Comparison of ENCODE assay signal across 8 mouse cellular contexts in the genomic region with DNA sequence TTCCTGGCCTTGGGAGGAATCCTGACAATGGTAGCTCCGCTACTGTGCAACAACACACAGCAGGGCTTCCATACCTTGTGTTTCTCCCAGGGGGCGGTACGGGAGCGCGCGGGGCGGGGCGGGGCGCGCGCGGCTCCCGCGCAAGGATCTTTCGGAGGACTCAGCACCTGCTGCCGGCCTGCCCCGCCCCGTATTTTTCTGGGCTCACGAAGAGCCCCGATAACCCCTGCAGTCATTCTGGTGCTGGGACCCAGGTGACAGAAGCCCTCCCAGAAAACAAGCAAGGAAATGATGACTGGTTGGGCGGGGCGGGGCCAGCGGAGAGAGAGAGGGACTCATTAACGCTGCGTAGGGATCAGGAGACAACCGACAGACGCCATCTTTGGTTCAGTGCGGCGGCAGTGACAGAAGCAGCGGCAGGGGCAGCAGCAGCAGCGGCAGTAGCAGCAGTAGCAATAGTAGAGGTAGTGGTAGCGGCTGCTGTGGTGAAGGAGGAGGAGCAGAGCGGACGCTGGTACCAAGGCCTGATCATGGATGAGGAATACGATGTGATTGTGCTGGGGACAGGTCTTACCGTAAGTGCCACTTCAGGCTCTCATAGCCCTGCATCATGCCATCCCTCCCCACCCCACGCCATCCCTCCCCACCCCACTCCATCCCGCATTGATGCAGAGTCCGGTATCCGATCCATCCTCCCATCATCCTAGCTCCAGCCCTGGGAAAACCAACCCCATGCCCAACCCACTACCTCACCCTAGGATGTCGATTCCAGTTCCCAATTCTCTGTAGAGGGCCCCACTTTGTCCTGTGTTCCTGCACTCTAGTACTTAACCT. TPM values are rescaled to one million over a fixed set of nuclear protein-coding genes. Genes with fewer than 3 reads are reported as not detected.
A peak's percentile ranks its signal among the peaks of the same experiment; 100 is the strongest.
DNase-seq lines count a peak whose midpoint lies in the region; ATAC-seq lines count a peak whose summit lies in the region.

A gene (plus strand): TSS at position 132 of the 834 bp plus-strand sequence.

- peak within 1 kb of the TSS; percentile 52 for H3K9ac ChIP-seq in embryonic facial prominence, embryonic 15.5 days
- H3K9ac ChIP-seq in kidney, embryonic 14.5 days (ENCODE audit: low read depth, low read length) = peak within 1 kb of the TSS; percentile 68

- 8% methylated on average over 40 of the region's 41 CpGs for WGBS in embryonic facial prominence, embryonic 15.5 days
- WGBS in kidney, embryonic 14.5 days = 25% methylated on average over 41 of the region's 41 CpGs

- peak within 1 kb of the TSS; percentile 56 for H3K4me3 ChIP-seq in embryonic facial prominence, embryonic 15.5 days (replicated peaks)
- peak within 1 kb of the TSS; percentile 60 for H3K4me3 ChIP-seq in kidney, embryonic 14.5 days (ENCODE audit: low read length)

- peaks cover 31% of the 10 kb centered on the region; the same call in 1 of the 2 replicates for H3K36me3 ChIP-seq in embryonic facial prominence, embryonic 15.5 days
- H3K36me3 ChIP-seq in kidney, embryonic 14.5 days (ENCODE audit: control insufficient read depth, insufficient read depth, low read length) = peaks cover 39% of the 10 kb centered on the region

- H3K27ac ChIP-seq in embryonic facial prominence, embryonic 15.5 days (replicated peaks) = peak within 1 kb of the TSS; percentile 90
- peak within 1 kb of the TSS; percentile 79 for H3K27ac ChIP-seq in kidney, embryonic 14.5 days (ENCODE audit: low read depth, low read length)

- DNase-seq in A20 (ENCODE audit: low read depth, low spot score) (peak; percentile 89), liver (peak; percentile 83)
- peak; percentile 36 to 40 for DNase-seq in adrenal gland, postnatal 4 days (ENCODE audit: low spot score in 2 of 2)
- DNase-seq in heart, adult 9 months (ENCODE audit: low spot score in 2 of 2) = peak; percentile 59 to 74
- DNase-seq in spleen, postnatal 36 days (ENCODE audit: low spot score in 2 of 2) = peak; percentile 61 to 69

- H3K4me2 ChIP-seq in embryonic facial prominence, embryonic 15.5 days (replicated peaks) = peak within 1 kb of the TSS; percentile 53
- peak within 1 kb of the TSS; percentile 56 for H3K4me2 ChIP-seq in kidney, embryonic 14.5 days (replicated peaks; ENCODE audit: low read depth, low read length)

- ATAC-seq in embryonic facial prominence, embryonic 15.5 days (ENCODE audit: insufficient number of reproducible peaks, low FRiP score, low TSS enrichment, low read depth) = peak; percentile 83
- ATAC-seq in kidney, embryonic 14.5 days (ENCODE audit: low FRiP score, low TSS enrichment) = peak; percentile 85
- peak; percentile 85 for ATAC-seq in monocyte, adult 5-6 weeks (replicated peaks; ENCODE audit: insufficient number of reproducible peaks, low FRiP score, low TSS enrichment, poor library complexity, severe bottlenecking)

- peaks cover 2% of the 10 kb centered on the region; the same call in 1 of the 2 replicates for H3K4me1 ChIP-seq in embryonic facial prominence, embryonic 15.5 days
- 0 out of 2 replicates have a peak, but pooled peaks cover 3% of the 10 kb centered on the region for H3K4me1 ChIP-seq in kidney, embryonic 14.5 days (ENCODE audit: control insufficient read depth, insufficient read depth, low read length)

- no peaks in the 10 kb centered on the region for H3K27me3 ChIP-seq in embryonic facial prominence, embryonic 15.5 days
- H3K27me3 ChIP-seq in kidney, embryonic 14.5 days (ENCODE audit: control insufficient read depth, insufficient read depth, low read length) = no peaks in the 10 kb centered on the region

- H3K9me3 ChIP-seq in embryonic facial prominence, embryonic 15.5 days (replicated peaks) = no peaks in the 10 kb centered on the region
- no peaks in the 10 kb centered on the region for H3K9me3 ChIP-seq in kidney, embryonic 14.5 days (ENCODE audit: control insufficient read depth, low read length)

RNA-seq across cellular contexts. Expression of the gene that starts here (rescaled TPM):
- total RNA-seq in adrenal gland, postnatal 4 days (2021) = 100 to 1,000 TPM; 153 to 190 TPM
- 223 and 260 TPM in 2 replicates for polyA plus RNA-seq in embryonic facial prominence, embryonic 15.5 days (2015; fragmentation: Nextera tagmentation; extraction: Ambion mirVana)
- 90.3 and 143 TPM in 2 replicates for polyA plus RNA-seq in kidney, embryonic 14.5 days (2014; fragmentation: Nextera tagmentation; extraction: Ambion mirVana)
- total RNA-seq in monocyte, adult 5-6 weeks (2017) = 87.9 to 106 TPM (median 93.3 TPM) in 3 replicates

Comparison
In these comparisons a context has a peak if more than half of its experiments do, and no peak if none do; other contexts are left out.
1. Peak in every context shown above with its lines: DNase-seq, ATAC-seq, H3K4me3 ChIP-seq and H3K27ac ChIP-seq.
2. DNase-seq: peak in every context shown above with its lines; median percentile 89 in A20; 83 in liver; 66 in heart, adult 9 months; 65 in spleen, postnatal 36 days; 38 in adrenal gland, postnatal 4 days.